ENCODE assay signal across 20 mouse cellular contexts in genomic region chr7:70880496-70880895, GRCm38 (mm10).
DNase-seq lines count a peak whose midpoint lies in the region; ATAC-seq lines count a peak whose summit lies in the region.
"Had no signal": no experiment of that assay in that cellular context is flagged by ENCODE, and none has a peak within 500 bp of the region (broad histone marks: within the 10 kb centered on the region; RNA-seq: fewer than 3 reads in every experiment).

No protein-coding gene starts in this region.

- H3K4me3 ChIP-seq in kidney, embryonic 14.5 days (ENCODE audit: low read length) = no peak overlapping the region
- H3K4me3 ChIP-seq: embryonic facial prominence, embryonic 12.5 days; forebrain, embryonic 15.5 days; heart, embryonic 13.5 days; hindbrain, embryonic 13.5 days had no signal

- H3K9ac ChIP-seq in kidney, embryonic 14.5 days (ENCODE audit: low read depth, low read length) = no peak overlapping the region
- H3K9ac ChIP-seq: embryonic facial prominence, embryonic 12.5 days; forebrain, embryonic 15.5 days; heart, embryonic 13.5 days; hindbrain, embryonic 13.5 days had no signal

- H3K9me3 ChIP-seq in kidney, embryonic 14.5 days (ENCODE audit: control insufficient read depth, low read length) = no peaks in the 10 kb centered on the region
- H3K9me3 ChIP-seq: embryonic facial prominence, embryonic 12.5 days; forebrain, embryonic 15.5 days; hindbrain, embryonic 13.5 days had no signal

- no peaks in the 10 kb centered on the region for H3K4me1 ChIP-seq in kidney, embryonic 14.5 days (ENCODE audit: control insufficient read depth, insufficient read depth, low read length)
- H3K4me1 ChIP-seq: embryonic facial prominence, embryonic 12.5 days; forebrain, embryonic 15.5 days; heart, embryonic 13.5 days; hindbrain, embryonic 13.5 days had no signal

- no peaks in the 10 kb centered on the region for H3K36me3 ChIP-seq in kidney, embryonic 14.5 days (ENCODE audit: control insufficient read depth, insufficient read depth, low read length)
- H3K36me3 ChIP-seq: embryonic facial prominence, embryonic 12.5 days; forebrain, embryonic 15.5 days; G1E; heart, embryonic 13.5 days; hindbrain, embryonic 13.5 days had no signal

- H3K27ac ChIP-seq in kidney, embryonic 14.5 days (ENCODE audit: low read depth, low read length) = no peak overlapping the region
- H3K27ac ChIP-seq: embryonic facial prominence, embryonic 12.5 days; forebrain, embryonic 15.5 days; heart, embryonic 13.5 days; hindbrain, embryonic 13.5 days had no signal

- no peak overlapping the region for H3K4me2 ChIP-seq in kidney, embryonic 14.5 days (replicated peaks; ENCODE audit: low read depth, low read length)
- H3K4me2 ChIP-seq: embryonic facial prominence, embryonic 12.5 days; forebrain, embryonic 15.5 days; heart, embryonic 13.5 days; hindbrain, embryonic 13.5 days had no signal

- no peaks in the 10 kb centered on the region for H3K27me3 ChIP-seq in kidney, embryonic 14.5 days (ENCODE audit: control insufficient read depth, insufficient read depth, low read length)
- H3K27me3 ChIP-seq: embryonic facial prominence, embryonic 12.5 days; forebrain, embryonic 15.5 days; hindbrain, embryonic 13.5 days had no signal

- DNase-seq in cerebellum, postnatal 10 days = peak; percentile 42 to 44
- no peak for DNase-seq in cerebellum, postnatal 4 days (ENCODE audit: low spot score in 2 of 2)
- DNase-seq in kidney, adult 9 months = peak; percentile 37
- DNase-seq in kidney, adult 11 months = no peak
- DNase-seq in kidney, postnatal 36 days = peak; percentile 33 to 71
- peak; percentile 12 for DNase-seq in brain, adult 2 months (ENCODE audit: low read depth, low spot score)
- DNase-seq: adrenal gland, adult 8-10 months; adrenal gland, postnatal 36 days; B cell, adult 2 months; cerebellum, adult 11-12 months; cerebellum, adult 9-10 months; gastrocnemius, postnatal 36 days; heart, adult 11 months had no signal

- ATAC-seq in kidney, embryonic 14.5 days (ENCODE audit: low FRiP score, low TSS enrichment) = no peak
- ATAC-seq: CD4-positive, CD25-positive, alpha-beta regulatory T cell, adult 4 months; forebrain, embryonic 15.5 days had no signal

- WGBS in kidney, embryonic 14.5 days = 74% methylated on average over 2 of the region's 2 CpGs

Comparison
In these comparisons a context has a peak if more than half of its experiments do, and no peak if none do; other contexts are left out.
1. DNase-seq: peak in cerebellum, postnatal 10 days (2 of 2), kidney, adult 9 months (single experiment), kidney, postnatal 36 days (2 of 2) and brain, adult 2 months (single experiment); none in cerebellum, postnatal 4 days (0 of 2) and kidney, adult 11 months (single experiment).